Mouse (Mus musculus): ENCODE measurements at regions not wholly inside any gene's neighbourhood (a gene's known extent, or its start where the extent isn't known, plus 50 kb on each side); places are given as distances from the start of the nearest gene placed in this dataset.

- H3K27me3 ChIP-seq (ENCODE audit: control insufficient read depth, insufficient read depth, insufficient read length), result no peaks in the 10 kb centered on the region
- no peaks in the 10 kb centered on the region for H3K79me2 ChIP-seq (ENCODE audit: control insufficient read depth, insufficient read depth)
- no peaks in the 10 kb centered on the region for H3K36me3 ChIP-seq (ENCODE audit: control insufficient read depth, insufficient read depth)
- no peak overlapping the region for H3K4me2 ChIP-seq (ENCODE audit: low read depth)
- H3K4me3 ChIP-seq, result no peak overlapping the region
- TF ChIP-seq MAX (IDR thresholded peaks at IDR 0.05; ENCODE audit: low read depth) (no peak), SRF (IDR thresholded peaks at IDR 0.05; ENCODE audit: control insufficient read depth, insufficient read length, low read depth) (no peak), REST (IDR thresholded peaks at IDR 0.05; ENCODE audit: insufficient read depth, insufficient read length) (no peak), CEBPB (IDR thresholded peaks at IDR 0.05; ENCODE audit: insufficient read depth, poor library complexity, severe bottlenecking) (no peak), POLR2AphosphoS2 (IDR thresholded peaks at IDR 0.05; ENCODE audit: insufficient read length, low read depth) (no peak), MYOG (IDR thresholded peaks at IDR 0.05; ENCODE audit: control insufficient read depth in 1 of 3, insufficient read depth in 1 of 3, insufficient read length in 2 of 3, low read depth in 2 of 3) (no peak), MYOD1 (IDR thresholded peaks at IDR 0.05; ENCODE audit: control insufficient read depth in 1 of 3, insufficient read length in 2 of 3, low read depth in 2 of 3) (no peak), TCF12 (IDR thresholded peaks at IDR 0.05; ENCODE audit: insufficient read depth, poor library complexity, severe bottlenecking) (no peak), POLR2A (IDR thresholded peaks at IDR 0.05; ENCODE audit: insufficient read length, low read depth) (no peak), TCF3 (IDR thresholded peaks at IDR 0.05; ENCODE audit: insufficient read length, low read depth) (no peak)
- H3ac ChIP-seq (ENCODE audit: control insufficient read depth, insufficient read length), result no peak overlapping the region
Observed at GRCm38 (mm10) chr11:112346089-112346488, 435.9 kb upstream of the Sox9 start.

DNA sequence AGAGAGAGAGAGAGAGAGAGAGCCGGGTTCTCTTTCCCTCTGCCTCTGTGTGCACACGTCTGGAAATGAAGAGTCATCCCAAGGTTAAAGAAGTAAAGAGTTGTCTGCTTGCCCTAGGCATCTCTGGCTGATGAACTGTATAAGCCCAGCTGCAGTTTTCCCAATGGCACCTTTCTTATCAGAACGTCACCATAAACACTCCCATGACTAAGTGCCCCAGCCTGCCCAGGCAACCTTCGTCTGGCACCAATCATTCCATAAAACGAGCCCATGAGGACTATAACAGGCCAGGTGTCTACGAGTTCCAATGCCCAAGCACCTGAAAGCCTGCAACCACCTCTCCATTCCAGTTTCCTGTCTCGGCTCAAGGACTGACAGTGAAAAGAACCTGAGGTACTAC lies 435.5 kb upstream of the Sox9 start:
- Histone ChIP-seq H3K4me3 (no peak overlapping the region), H3K36me3 (ENCODE audit: control insufficient read depth, insufficient read depth) (no peaks in the 10 kb centered on the region), H3K79me2 (ENCODE audit: control insufficient read depth, insufficient read depth) (no peaks in the 10 kb centered on the region), H3ac (ENCODE audit: control insufficient read depth, insufficient read length) (no peak overlapping the region), H3K27me3 (ENCODE audit: control insufficient read depth, insufficient read depth, insufficient read length) (no peaks in the 10 kb centered on the region), H3K4me2 (ENCODE audit: low read depth) (no peak overlapping the region)
- TF ChIP-seq TCF12 (IDR thresholded peaks at IDR 0.05; ENCODE audit: insufficient read depth, poor library complexity, severe bottlenecking) (no peak), REST (IDR thresholded peaks at IDR 0.05; ENCODE audit: insufficient read depth, insufficient read length) (no peak), USF1 (IDR thresholded peaks at IDR 0.05; ENCODE audit: low read depth) (no peak), CEBPB (IDR thresholded peaks at IDR 0.05; ENCODE audit: insufficient read depth, poor library complexity, severe bottlenecking) (no peak), MYOG (IDR thresholded peaks at IDR 0.05; ENCODE audit: control insufficient read depth in 1 of 3, insufficient read depth in 1 of 3, insufficient read length in 2 of 3, low read depth in 2 of 3) (no peak), MAX (IDR thresholded peaks at IDR 0.05; ENCODE audit: low read depth) (no peak), E2F4 (IDR thresholded peaks at IDR 0.05; ENCODE audit: insufficient read depth) (no peak), POLR2AphosphoS2 (IDR thresholded peaks at IDR 0.05; ENCODE audit: insufficient read length, low read depth) (no peak)

DNA sequence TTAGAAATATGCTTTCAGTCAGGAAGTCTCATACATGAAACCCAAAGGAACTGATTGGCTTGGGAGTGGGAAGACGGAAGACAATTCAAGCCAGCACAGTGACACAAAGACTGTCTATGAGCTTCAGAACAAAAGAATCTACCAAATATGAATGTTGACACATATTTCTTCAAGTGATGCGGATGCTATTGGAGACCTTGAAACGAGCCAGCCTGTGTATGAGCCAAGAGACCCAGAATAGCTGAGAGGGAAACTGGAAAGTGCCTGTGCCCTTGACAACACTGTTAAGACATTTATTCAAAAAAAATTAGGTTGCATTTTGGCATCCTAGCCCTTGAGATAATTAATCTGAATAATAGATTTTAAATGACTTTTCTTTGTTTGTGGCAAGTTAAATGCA lies 426.7 kb upstream of the Sox9 start:
- H3K27me3 ChIP-seq (ENCODE audit: control insufficient read depth, insufficient read depth, insufficient read length), result no peaks in the 10 kb centered on the region
- H3K36me3 ChIP-seq (ENCODE audit: control insufficient read depth, insufficient read depth), result no peaks in the 10 kb centered on the region
- no peak overlapping the region for H3ac ChIP-seq (ENCODE audit: control insufficient read depth, insufficient read length)
- H3K4me3 ChIP-seq, result no peak overlapping the region
- TF ChIP-seq POLR2A (IDR thresholded peaks at IDR 0.05; ENCODE audit: insufficient read length, low read depth) (no peak), REST (IDR thresholded peaks at IDR 0.05; ENCODE audit: insufficient read depth, insufficient read length) (no peak), MYOD1 (IDR thresholded peaks at IDR 0.05; ENCODE audit: control insufficient read depth in 1 of 3, insufficient read length in 2 of 3, low read depth in 2 of 3) (no peak), POLR2AphosphoS2 (IDR thresholded peaks at IDR 0.05; ENCODE audit: insufficient read length, low read depth) (no peak), E2F4 (IDR thresholded peaks at IDR 0.05; ENCODE audit: insufficient read depth) (no peak), USF1 (IDR thresholded peaks at IDR 0.05; ENCODE audit: low read depth) (no peak), MYOG (IDR thresholded peaks at IDR 0.05; ENCODE audit: control insufficient read depth in 1 of 3, insufficient read depth in 1 of 3, insufficient read length in 2 of 3, low read depth in 2 of 3) (no peak), TCF12 (IDR thresholded peaks at IDR 0.05; ENCODE audit: insufficient read depth, poor library complexity, severe bottlenecking) (no peak), SRF (IDR thresholded peaks at IDR 0.05; ENCODE audit: control insufficient read depth, insufficient read length, low read depth) (no peak), TCF3 (IDR thresholded peaks at IDR 0.05; ENCODE audit: insufficient read length, low read depth) (no peak), MAX (IDR thresholded peaks at IDR 0.05; ENCODE audit: low read depth) (no peak), CEBPB (IDR thresholded peaks at IDR 0.05; ENCODE audit: insufficient read depth, poor library complexity, severe bottlenecking) (no peak)
- H3K4me2 ChIP-seq (ENCODE audit: low read depth), result no peak overlapping the region
- H3K79me2 ChIP-seq (ENCODE audit: control insufficient read depth, insufficient read depth), result no peaks in the 10 kb centered on the region

- no peak overlapping the region for H3K4me2 ChIP-seq (ENCODE audit: low read depth)
- TF ChIP-seq TCF12 (IDR thresholded peaks at IDR 0.05; ENCODE audit: insufficient read depth, poor library complexity, severe bottlenecking) (no peak), POLR2AphosphoS2 (IDR thresholded peaks at IDR 0.05; ENCODE audit: insufficient read length, low read depth) (no peak), SRF (IDR thresholded peaks at IDR 0.05; ENCODE audit: control insufficient read depth, insufficient read length, low read depth) (no peak), MYOG (IDR thresholded peaks at IDR 0.05; ENCODE audit: control insufficient read depth in 1 of 3, insufficient read depth in 1 of 3, insufficient read length in 2 of 3, low read depth in 2 of 3) (no peak), MYOD1 (IDR thresholded peaks at IDR 0.05; ENCODE audit: control insufficient read depth in 1 of 3, insufficient read length in 2 of 3, low read depth in 2 of 3) (no peak), MAX (IDR thresholded peaks at IDR 0.05; ENCODE audit: low read depth) (no peak), TCF3 (IDR thresholded peaks at IDR 0.05; ENCODE audit: insufficient read length, low read depth) (no peak), E2F4 (IDR thresholded peaks at IDR 0.05; ENCODE audit: insufficient read depth) (no peak), USF1 (IDR thresholded peaks at IDR 0.05; ENCODE audit: low read depth) (no peak), POLR2A (IDR thresholded peaks at IDR 0.05; ENCODE audit: insufficient read length, low read depth) (no peak), CEBPB (IDR thresholded peaks at IDR 0.05; ENCODE audit: insufficient read depth, poor library complexity, severe bottlenecking) (no peak), REST (IDR thresholded peaks at IDR 0.05; ENCODE audit: insufficient read depth, insufficient read length) (no peak)
- H3K27me3 ChIP-seq (ENCODE audit: control insufficient read depth, insufficient read depth, insufficient read length), result no peaks in the 10 kb centered on the region
- no peak overlapping the region for H3ac ChIP-seq (ENCODE audit: control insufficient read depth, insufficient read length)
- H3K4me3 ChIP-seq, result no peak overlapping the region
- no peaks in the 10 kb centered on the region for H3K36me3 ChIP-seq (ENCODE audit: control insufficient read depth, insufficient read depth)
- H3K79me2 ChIP-seq (ENCODE audit: control insufficient read depth, insufficient read depth), result no peaks in the 10 kb centered on the region
Observed at GRCm38 (mm10) chr11:112366715-112367114, 415.3 kb upstream of the Sox9 start.

GRCm38 (mm10) chr11:112370941-112371340 lies 411.1 kb upstream of the Sox9 start:
- Histone ChIP-seq H3K4me2 (ENCODE audit: low read depth) (no peak overlapping the region), H3K4me3 (no peak overlapping the region), H3K79me2 (ENCODE audit: control insufficient read depth, insufficient read depth) (no peaks in the 10 kb centered on the region), H3K27me3 (ENCODE audit: control insufficient read depth, insufficient read depth, insufficient read length) (no peaks in the 10 kb centered on the region), H3ac (ENCODE audit: control insufficient read depth, insufficient read length) (no peak overlapping the region), H3K36me3 (ENCODE audit: control insufficient read depth, insufficient read depth) (no peaks in the 10 kb centered on the region)
- TF ChIP-seq MAX (IDR thresholded peaks at IDR 0.05; ENCODE audit: low read depth) (no peak), POLR2A (IDR thresholded peaks at IDR 0.05; ENCODE audit: insufficient read length, low read depth) (no peak), CEBPB (IDR thresholded peaks at IDR 0.05; ENCODE audit: insufficient read depth, poor library complexity, severe bottlenecking) (no peak), TCF3 (IDR thresholded peaks at IDR 0.05; ENCODE audit: insufficient read length, low read depth) (no peak), TCF12 (IDR thresholded peaks at IDR 0.05; ENCODE audit: insufficient read depth, poor library complexity, severe bottlenecking) (no peak), REST (IDR thresholded peaks at IDR 0.05; ENCODE audit: insufficient read depth, insufficient read length) (no peak), MYOD1 (IDR thresholded peaks at IDR 0.05; ENCODE audit: control insufficient read depth in 1 of 3, insufficient read length in 2 of 3, low read depth in 2 of 3) (no peak), POLR2AphosphoS2 (IDR thresholded peaks at IDR 0.05; ENCODE audit: insufficient read length, low read depth) (no peak), E2F4 (IDR thresholded peaks at IDR 0.05; ENCODE audit: insufficient read depth) (no peak), SRF (IDR thresholded peaks at IDR 0.05; ENCODE audit: control insufficient read depth, insufficient read length, low read depth) (no peak), MYOG (IDR thresholded peaks at IDR 0.05; ENCODE audit: control insufficient read depth in 1 of 3, insufficient read depth in 1 of 3, insufficient read length in 2 of 3, low read depth in 2 of 3) (no peak), USF1 (IDR thresholded peaks at IDR 0.05; ENCODE audit: low read depth) (no peak)
